In the genomic region with DNA sequence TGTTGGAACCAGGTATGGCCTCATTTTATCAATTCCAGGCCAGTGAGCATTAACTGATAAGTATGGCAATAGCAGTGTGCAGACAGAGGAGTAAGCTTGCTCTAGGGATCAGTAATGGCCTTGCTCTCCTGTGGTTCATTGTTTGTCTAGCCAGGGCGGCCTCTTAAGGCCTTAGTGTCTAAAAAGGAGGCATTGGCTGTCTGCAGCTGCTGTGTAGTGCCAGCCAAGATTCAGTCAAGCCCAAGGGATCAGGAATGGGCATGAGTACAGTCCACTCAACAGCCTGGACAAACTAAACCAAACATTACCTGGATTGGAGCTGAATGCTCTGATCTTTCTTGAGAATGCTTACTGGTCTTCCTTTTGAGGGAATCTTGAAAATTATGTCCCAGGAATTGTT, we compare ENCODE assay signal across 27 mouse cellular contexts.
DNase-seq lines count a peak whose midpoint lies in the region; ATAC-seq lines count a peak whose summit lies in the region.
"Had no signal": no experiment of that assay in that cellular context is flagged by ENCODE, and none has a peak within 500 bp of the region (broad histone marks: within the 10 kb centered on the region; RNA-seq: fewer than 3 reads in every experiment).

No protein-coding gene starts in this region.

- peaks cover 37% of the 10 kb centered on the region for H3K36me3 ChIP-seq in hindbrain, embryonic 14.5 days (replicated peaks; ENCODE audit: control insufficient read depth, insufficient read depth)
- H3K36me3 ChIP-seq in hindbrain, embryonic 12.5 days = peaks cover 19% of the 10 kb centered on the region

- no peaks in the 10 kb centered on the region for H3K9me3 ChIP-seq in hindbrain, embryonic 14.5 days (ENCODE audit: control insufficient read depth, low read length)
- H3K9me3 ChIP-seq in hindbrain, embryonic 12.5 days (replicated peaks) = no peaks in the 10 kb centered on the region
- H3K9me3 ChIP-seq: embryonic facial prominence, embryonic 15.5 days; forebrain, embryonic 13.5 days; heart, embryonic 10.5 days; heart, embryonic 15.5 days; midbrain, embryonic 15.5 days had no signal

- H3K4me1 ChIP-seq in hindbrain, embryonic 14.5 days (replicated peaks; ENCODE audit: control insufficient read depth, insufficient read depth, low read length) = no peaks in the 10 kb centered on the region
- H3K4me1 ChIP-seq in hindbrain, embryonic 12.5 days = no peaks in the 10 kb centered on the region
- H3K4me1 ChIP-seq: embryonic facial prominence, embryonic 15.5 days; forebrain, embryonic 13.5 days; heart, embryonic 10.5 days; heart, embryonic 15.5 days; midbrain, embryonic 15.5 days had no signal

- intact Hi-C loops in left cerebral cortex, postnatal 4 days (cut with DNase I) = no loop called here
- intact Hi-C loops in left cerebral cortex, postnatal 14 days (cut with DNase I) = no loop called here

- H3K4me2 ChIP-seq in hindbrain, embryonic 14.5 days (replicated peaks) = no peak overlapping the region
- no peak overlapping the region for H3K4me2 ChIP-seq in hindbrain, embryonic 12.5 days (replicated peaks)
- H3K4me2 ChIP-seq: embryonic facial prominence, embryonic 15.5 days; forebrain, embryonic 13.5 days; heart, embryonic 15.5 days; midbrain, embryonic 15.5 days had no signal

- DNase-seq in adrenal gland, postnatal 10 days = peak; percentile 40
- DNase-seq in adrenal gland, adult 2 months = no peak
- no peak for DNase-seq in hindbrain, embryonic 14.5 days (ENCODE audit: low spot score)
- DNase-seq in left cerebral cortex, postnatal 4 days = peak; percentile 5
- DNase-seq in left cerebral cortex, postnatal 14 days (ENCODE audit: low spot score in 2 of 2) = no peak
- peak; percentile 27 for DNase-seq in retina, postnatal 1 day
- no peak for DNase-seq in thymus, postnatal 25 days
- DNase-seq: cerebellum, adult 11-12 months; cerebellum, adult 9-11 months; gastrocnemius, postnatal 25 days; heart, adult 11 months; kidney, adult 2 months; kidney, postnatal 36 days; layer of hippocampus, postnatal 36 days; liver; lung, adult 2 months; lung, postnatal 14 days; right cerebral cortex, postnatal 14 days had no signal

- 0 out of 2 replicates have a peak, but pooled peaks have one; percentile 31 for ATAC-seq in hindbrain, embryonic 14.5 days (ENCODE audit: low FRiP score)
- no peak for ATAC-seq in hindbrain, embryonic 12.5 days (ENCODE audit: low FRiP score)
- ATAC-seq: forebrain, embryonic 13.5 days; midbrain, embryonic 15.5 days had no signal

- H3K27me3 ChIP-seq in hindbrain, embryonic 14.5 days (ENCODE audit: control insufficient read depth, insufficient read depth, low read length) = no peaks in the 10 kb centered on the region
- no peaks in the 10 kb centered on the region for H3K27me3 ChIP-seq in hindbrain, embryonic 12.5 days
- H3K27me3 ChIP-seq: CH12.LX; embryonic facial prominence, embryonic 15.5 days; forebrain, embryonic 13.5 days; heart, embryonic 15.5 days; midbrain, embryonic 15.5 days had no signal

- WGBS in hindbrain, embryonic 14.5 days = 67% methylated on average over 1 of the region's 1 CpGs
- WGBS in hindbrain, embryonic 12.5 days = 78% methylated on average over 1 of the region's 1 CpGs

- no peak overlapping the region for H3K27ac ChIP-seq in hindbrain, embryonic 14.5 days
- H3K27ac ChIP-seq in hindbrain, embryonic 12.5 days = no peak overlapping the region
- H3K27ac ChIP-seq: embryonic facial prominence, embryonic 15.5 days; forebrain, embryonic 13.5 days; heart, embryonic 10.5 days; heart, embryonic 15.5 days; layer of hippocampus, adult 2 months; liver, embryonic 14.5 days; midbrain, embryonic 15.5 days had no signal

- H3K4me3 ChIP-seq in hindbrain, embryonic 14.5 days (replicated peaks; ENCODE audit: low read length) = no peak overlapping the region
- H3K4me3 ChIP-seq in hindbrain, embryonic 12.5 days = no peak overlapping the region
- H3K4me3 ChIP-seq: embryonic facial prominence, embryonic 15.5 days; forebrain, embryonic 13.5 days; heart, embryonic 10.5 days; heart, embryonic 15.5 days; layer of hippocampus, adult 2 months; midbrain, embryonic 15.5 days had no signal

- no peak overlapping the region for H3K9ac ChIP-seq in hindbrain, embryonic 14.5 days
- H3K9ac ChIP-seq in hindbrain, embryonic 12.5 days = no peak overlapping the region
- H3K9ac ChIP-seq: embryonic facial prominence, embryonic 15.5 days; forebrain, embryonic 13.5 days; heart, embryonic 15.5 days; liver, embryonic 14.5 days; midbrain, embryonic 15.5 days had no signal

Comparison
In these comparisons a context has a peak if more than half of its experiments do, and no peak if none do; other contexts are left out.
1. DNase-seq: peak in adrenal gland, postnatal 10 days (single experiment), left cerebral cortex, postnatal 4 days (single experiment) and retina, postnatal 1 day (single experiment); none in adrenal gland, adult 2 months (single experiment), hindbrain, embryonic 14.5 days (single experiment), left cerebral cortex, postnatal 14 days (0 of 2) and thymus, postnatal 25 days (single experiment).